Mouse (Mus musculus): Measurements from ENCODE around the gene Gpam. TPM values are rescaled to one million over a fixed set of nuclear protein-coding genes. Genes with fewer than 3 reads are reported as not detected.

The Gpam gene
- polyA plus RNA-seq, 1 experiment from 2014 or later, result 26.9 TPM

- no peaks in the 10 kb centered on the region for H3K27me3 ChIP-seq (replicated peaks)
- H3K4me2 ChIP-seq, result no peak overlapping the region
- no peak overlapping the region for H3K9ac ChIP-seq
- H3K9me3 ChIP-seq (replicated peaks), result no peaks in the 10 kb centered on the region
- no peak overlapping the region for H3K27ac ChIP-seq
- no peaks in the 10 kb centered on the region for H3K36me3 ChIP-seq
- no peak; the same call in 1 of the 2 replicates for ATAC-seq
- WGBS (ENCODE audit: insufficient replicate concordance), result 48% methylated on average over 7 of the region's 7 CpGs
- peaks cover 5% of the 10 kb centered on the region; the same call in 1 of the 2 replicates for H3K4me1 ChIP-seq
- no peak overlapping the region for H3K4me3 ChIP-seq
These were observed 10.8 kb upstream of the Gpam start for GRCm38 (mm10) chr19:55137884-55138283.

DNA sequence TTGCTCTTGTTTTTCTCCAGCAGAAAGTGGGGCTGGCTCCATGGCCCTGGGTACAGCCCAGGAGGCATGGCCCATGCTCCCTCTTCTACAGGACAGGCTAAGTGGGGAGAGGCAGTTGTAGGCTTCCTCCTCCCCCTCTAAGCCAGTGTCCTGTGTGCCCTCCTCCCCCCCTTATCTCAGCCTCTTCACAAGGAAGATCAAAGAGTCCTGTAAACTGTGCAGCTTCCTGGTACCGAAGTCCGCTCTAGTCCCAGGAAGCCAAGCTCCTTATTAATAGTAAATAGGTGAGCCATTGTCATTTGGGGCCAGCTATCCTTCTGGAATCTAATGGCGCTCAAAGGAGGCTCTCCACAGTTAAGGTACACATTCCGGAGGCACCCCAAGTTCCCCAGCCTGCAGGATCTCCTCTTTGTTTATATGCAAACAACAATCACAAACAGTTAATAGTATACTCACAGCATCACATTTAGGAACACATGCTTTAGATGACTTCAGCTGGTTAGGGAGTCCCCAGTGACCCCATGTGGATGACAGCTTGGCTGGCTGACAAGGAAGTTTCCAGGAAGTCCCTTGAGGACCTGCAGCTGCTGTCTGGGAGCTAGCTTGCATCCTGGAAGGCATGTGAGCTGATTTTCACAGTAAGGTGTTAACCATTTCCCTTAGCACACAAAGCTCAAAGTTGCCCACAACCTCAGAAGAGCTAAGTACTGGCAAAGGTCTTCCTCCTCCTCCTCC, 9.8 kb upstream of the Gpam start:
- Histone ChIP-seq H3K4me2 (no peak overlapping the region), H3K27me3 (replicated peaks) (no peaks in the 10 kb centered on the region), H3K27ac (no peak overlapping the region), H3K9ac (no peak overlapping the region), H3K9me3 (replicated peaks) (no peaks in the 10 kb centered on the region), H3K4me3 (no peak overlapping the region), H3K4me1 (peaks cover 5% of the 10 kb centered on the region; the same call in 1 of the 2 replicates), H3K36me3 (no peaks in the 10 kb centered on the region)
- no peak for ATAC-seq
- WGBS (ENCODE audit: insufficient replicate concordance), result 44% methylated on average over 4 of the region's 4 CpGs

DNA sequence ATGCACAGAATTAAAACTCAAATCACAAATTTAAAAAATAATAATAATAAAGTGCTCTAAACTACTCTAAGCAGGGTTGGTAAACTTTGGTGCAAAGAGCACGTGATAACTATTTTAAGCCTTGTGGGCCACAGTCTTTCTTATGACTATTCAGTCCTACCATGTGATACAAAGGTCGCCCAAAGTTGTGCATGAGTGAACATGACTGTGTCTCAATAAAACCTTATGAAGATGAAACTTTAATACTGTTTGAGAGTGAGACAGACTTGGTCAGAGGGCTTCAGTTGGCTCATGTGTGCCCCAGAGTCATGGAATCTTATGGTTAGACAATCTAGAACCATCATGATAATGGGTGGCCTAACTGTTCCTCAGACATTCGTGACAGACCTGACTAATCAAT, 8.9 kb upstream of the Gpam start:
- no peak for ATAC-seq
- no peaks in the 10 kb centered on the region for H3K27me3 ChIP-seq (replicated peaks)
- peaks cover 5% of the 10 kb centered on the region; the same call in 1 of the 2 replicates for H3K4me1 ChIP-seq
- H3K27ac ChIP-seq, result no peak overlapping the region
- no peaks in the 10 kb centered on the region for H3K9me3 ChIP-seq (replicated peaks)
- no peak overlapping the region for H3K4me2 ChIP-seq
- no peak overlapping the region for H3K4me3 ChIP-seq
- 65% methylated on average over 3 of the region's 3 CpGs for WGBS (ENCODE audit: insufficient replicate concordance)
- no peak overlapping the region for H3K9ac ChIP-seq
- no peaks in the 10 kb centered on the region for H3K36me3 ChIP-seq

- no peak for ATAC-seq
- H3K36me3 ChIP-seq, result no peaks in the 10 kb centered on the region
- H3K27me3 ChIP-seq (replicated peaks), result no peaks in the 10 kb centered on the region
- WGBS (ENCODE audit: insufficient replicate concordance), result 69% methylated on average over 9 of the region's 9 CpGs
- H3K27ac ChIP-seq, result no peak overlapping the region
- H3K4me1 ChIP-seq, result peaks cover 5% of the 10 kb centered on the region; the same call in 1 of the 2 replicates
- no peak overlapping the region for H3K4me3 ChIP-seq
- H3K9ac ChIP-seq, result no peak overlapping the region
- no peak overlapping the region for H3K4me2 ChIP-seq
- H3K9me3 ChIP-seq (replicated peaks), result no peaks in the 10 kb centered on the region
These were observed 7.5 kb upstream of the Gpam start for GRCm38 (mm10) chr19:55134521-55134920.

GRCm38 (mm10) chr19:55132476-55132875, 5.4 kb upstream of the Gpam start:
- H3K4me2 ChIP-seq, result no peak overlapping the region
- no peak overlapping the region for H3K4me3 ChIP-seq
- no peaks in the 10 kb centered on the region for H3K9me3 ChIP-seq (replicated peaks)
- H3K4me1 ChIP-seq, result no peaks in the 10 kb centered on the region
- no peaks in the 10 kb centered on the region for H3K27me3 ChIP-seq (replicated peaks)
- WGBS (ENCODE audit: insufficient replicate concordance), result 47% methylated on average over 3 of the region's 3 CpGs
- H3K9ac ChIP-seq, result no peak overlapping the region
- no peak for ATAC-seq
- H3K27ac ChIP-seq, result no peak overlapping the region
- H3K36me3 ChIP-seq, result no peaks in the 10 kb centered on the region

- no peak overlapping the region for H3K27ac ChIP-seq
- 23% methylated on average over 1 of the region's 1 CpGs for WGBS (ENCODE audit: insufficient replicate concordance)
- ATAC-seq, result no peak
- H3K36me3 ChIP-seq, result no peaks in the 10 kb centered on the region
- H3K27me3 ChIP-seq (replicated peaks), result no peaks in the 10 kb centered on the region
- H3K4me2 ChIP-seq, result no peak overlapping the region
- no peaks in the 10 kb centered on the region for H3K4me1 ChIP-seq
- H3K9ac ChIP-seq, result no peak overlapping the region
- no peak overlapping the region for H3K4me3 ChIP-seq
- H3K9me3 ChIP-seq (replicated peaks), result no peaks in the 10 kb centered on the region
These were observed 4.7 kb upstream of the Gpam start for GRCm38 (mm10) chr19:55131747-55132146.

DNA sequence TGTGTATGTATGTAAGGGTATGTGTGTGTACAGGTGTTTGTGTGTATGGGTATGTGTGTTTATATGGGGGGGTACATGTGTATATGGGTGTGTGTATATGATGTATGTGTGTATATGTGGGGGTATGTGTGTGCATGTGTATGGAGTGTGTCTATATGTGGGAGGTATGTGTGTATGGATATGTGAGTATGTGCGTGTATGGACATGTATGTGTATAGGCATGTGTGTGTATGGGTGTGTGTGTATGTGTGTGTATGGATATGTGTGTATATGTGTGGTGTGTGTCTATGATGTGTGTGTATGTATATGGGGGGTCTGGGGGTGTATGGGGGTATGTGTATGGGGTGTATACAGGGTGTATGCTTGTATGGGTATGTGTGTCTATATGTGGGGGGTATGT, 1.4 kb upstream of the Gpam start:
- H3K27ac ChIP-seq, result no peak overlapping the region

GRCm38 (mm10) chr19:55125456-55125855, 1.6 kb downstream of the Gpam start:
- Histone ChIP-seq H3K27me3 (replicated peaks) (no peaks in the 10 kb centered on the region), H3K9ac (no peak overlapping the region), H3K36me3 (no peaks in the 10 kb centered on the region), H3K4me2 (peak overlapping the region; percentile 47), H3K27ac (no peak overlapping the region), H3K4me1 (peaks cover 9% of the 10 kb centered on the region; the same call in 1 of the 2 replicates), H3K9me3 (replicated peaks) (no peaks in the 10 kb centered on the region), H3K4me3 (peak overlapping the region; percentile 45)
- WGBS (ENCODE audit: insufficient replicate concordance), result 44% methylated on average over 3 of the region's 3 CpGs
- ATAC-seq, result no peak

More for the DNA sequence above, 1.4 kb upstream of the Gpam start:
- H3K27me3 ChIP-seq (replicated peaks), result no peaks in the 10 kb centered on the region
- no peaks in the 10 kb centered on the region for H3K4me1 ChIP-seq
- ATAC-seq, result no peak
- H3K36me3 ChIP-seq, result no peaks in the 10 kb centered on the region
- no peak overlapping the region for H3K4me2 ChIP-seq
- no peak overlapping the region for H3K4me3 ChIP-seq
- H3K9ac ChIP-seq, result no peak overlapping the region
- H3K9me3 ChIP-seq (replicated peaks), result no peaks in the 10 kb centered on the region
- 77% methylated on average over 1 of the region's 1 CpGs for WGBS (ENCODE audit: insufficient replicate concordance)

DNA sequence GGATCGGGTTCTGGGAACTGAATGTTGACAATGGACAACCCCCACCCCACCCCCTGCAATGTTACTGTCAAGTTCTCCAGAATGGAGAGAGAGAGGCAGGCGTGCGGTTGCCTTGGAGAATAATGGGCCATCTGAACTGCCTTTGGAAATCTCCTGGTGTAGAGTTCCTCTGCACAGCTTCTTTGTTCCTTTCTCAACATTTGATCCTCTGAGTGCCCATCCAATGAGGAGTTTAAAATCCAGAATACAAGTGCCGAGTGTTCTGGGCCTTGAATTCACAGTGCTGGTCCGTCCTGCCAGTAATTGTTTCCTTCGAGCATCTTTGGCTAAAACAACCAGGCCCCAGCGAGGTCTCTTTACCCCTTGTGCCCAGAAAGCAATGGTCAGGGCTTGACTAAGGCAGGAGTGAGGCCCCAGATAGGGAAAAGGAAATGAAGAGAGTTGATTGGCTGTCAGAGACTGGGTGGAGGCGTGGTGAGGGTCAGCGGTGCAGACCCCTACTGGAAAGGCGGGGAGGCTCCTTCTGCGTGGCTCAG, 4.0 kb downstream of the Gpam start:
- ATAC-seq, result no peak
- H3K9me3 ChIP-seq (replicated peaks), result no peaks in the 10 kb centered on the region
- no peak overlapping the region for H3K9ac ChIP-seq
- WGBS (ENCODE audit: insufficient replicate concordance), result 47% methylated on average over 11 of the region's 11 CpGs
- H3K4me2 ChIP-seq, result peak overlapping the region; percentile 23
- H3K36me3 ChIP-seq, result no peaks in the 10 kb centered on the region
- H3K27ac ChIP-seq, result no peak overlapping the region
- peaks cover 9% of the 10 kb centered on the region; the same call in 1 of the 2 replicates for H3K4me1 ChIP-seq
- H3K4me3 ChIP-seq, result no peak overlapping the region
- no peaks in the 10 kb centered on the region for H3K27me3 ChIP-seq (replicated peaks)

GRCm38 (mm10) chr19:55122351-55122980, 4.6 kb downstream of the Gpam start:
- H3K4me3 ChIP-seq, result no peak overlapping the region
- H3K4me2 ChIP-seq, result peak overlapping the region; percentile 23
- H3K27ac ChIP-seq, result no peak overlapping the region
- no peaks in the 10 kb centered on the region for H3K9me3 ChIP-seq (replicated peaks)
- H3K36me3 ChIP-seq, result no peaks in the 10 kb centered on the region
- no peak overlapping the region for H3K9ac ChIP-seq
- 63% methylated on average over 4 of the region's 4 CpGs for WGBS (ENCODE audit: insufficient replicate concordance)
- no peaks in the 10 kb centered on the region for H3K27me3 ChIP-seq (replicated peaks)
- H3K4me1 ChIP-seq, result peaks cover 9% of the 10 kb centered on the region; the same call in 1 of the 2 replicates
- no peak for ATAC-seq

- no peak for ATAC-seq
- Histone ChIP-seq H3K9ac (no peak overlapping the region), H3K36me3 (no peaks in the 10 kb centered on the region), H3K4me1 (peaks cover 9% of the 10 kb centered on the region; the same call in 1 of the 2 replicates), H3K4me3 (no peak overlapping the region), H3K27ac (no peak overlapping the region), H3K9me3 (replicated peaks) (no peaks in the 10 kb centered on the region), H3K4me2 (peak overlapping the region; percentile 23), H3K27me3 (replicated peaks) (no peaks in the 10 kb centered on the region)
- 42% methylated on average over 6 of the region's 6 CpGs for WGBS (ENCODE audit: insufficient replicate concordance)
These were observed 5.2 kb downstream of the Gpam start for GRCm38 (mm10) chr19:55121836-55122235.

DNA sequence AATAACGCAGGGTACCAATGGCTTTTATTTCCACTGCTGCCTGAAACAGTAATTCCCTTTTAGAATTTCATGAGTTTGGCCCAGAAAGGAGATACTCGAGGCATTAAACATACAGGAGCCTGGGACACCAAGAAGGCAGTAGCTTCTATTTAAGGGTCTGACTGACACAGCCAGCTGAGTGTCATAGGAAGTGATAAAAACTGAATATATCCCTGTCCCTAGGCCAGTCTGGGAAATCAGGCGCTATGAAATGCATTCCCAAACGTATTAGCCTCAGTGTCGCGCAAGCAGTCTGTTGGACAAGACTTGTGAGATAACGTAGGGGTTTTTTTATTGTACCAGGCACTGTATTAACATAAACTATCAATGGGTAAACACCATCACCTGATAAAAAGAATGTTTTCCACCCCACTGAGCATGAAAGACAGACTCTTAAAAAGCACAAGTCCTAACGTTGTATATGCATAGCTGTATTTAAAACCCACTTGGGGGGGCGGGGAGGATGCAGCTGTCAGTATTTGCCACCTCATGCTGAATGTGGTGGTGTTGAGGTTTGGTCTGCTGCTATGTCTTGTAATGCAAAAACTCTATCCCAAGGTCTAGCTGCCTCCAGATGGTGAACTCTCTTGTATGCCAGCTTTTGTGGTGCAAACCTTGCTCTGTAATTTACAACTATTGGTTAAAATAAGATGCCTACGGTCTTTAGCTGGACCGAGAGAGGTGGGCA, 6.4 kb downstream of the Gpam start:
- no peak overlapping the region for H3K4me2 ChIP-seq
- no peak overlapping the region for H3K27ac ChIP-seq
- no peaks in the 10 kb centered on the region for H3K36me3 ChIP-seq
- no peak overlapping the region for H3K9ac ChIP-seq
- WGBS (ENCODE audit: insufficient replicate concordance), result 63% methylated on average over 11 of the region's 11 CpGs
- no peaks in the 10 kb centered on the region for H3K9me3 ChIP-seq (replicated peaks)
- no peaks in the 10 kb centered on the region for H3K27me3 ChIP-seq (replicated peaks)
- ATAC-seq, result no peak
- no peak overlapping the region for H3K4me3 ChIP-seq
- peaks cover 9% of the 10 kb centered on the region; the same call in 1 of the 2 replicates for H3K4me1 ChIP-seq
